Mouse (Mus musculus) neutrophil, adult 83 days (primary cell): ENCODE measurements around the gene Arhgap45. TPM values are rescaled to one million over a fixed set of nuclear protein-coding genes. Genes with fewer than 3 reads are reported as not detected.

ENCODE experiments used
- total RNA-seq, 2 experiments: library from RNA; stranded (reverse); gene quantifications; one replicate each; pipeline ENCODE4 v1.2.4; 2023

Gene Arhgap45
- total RNA-seq, result 100 to 1,000 TPM; 413 to 426 TPM

DNA sequence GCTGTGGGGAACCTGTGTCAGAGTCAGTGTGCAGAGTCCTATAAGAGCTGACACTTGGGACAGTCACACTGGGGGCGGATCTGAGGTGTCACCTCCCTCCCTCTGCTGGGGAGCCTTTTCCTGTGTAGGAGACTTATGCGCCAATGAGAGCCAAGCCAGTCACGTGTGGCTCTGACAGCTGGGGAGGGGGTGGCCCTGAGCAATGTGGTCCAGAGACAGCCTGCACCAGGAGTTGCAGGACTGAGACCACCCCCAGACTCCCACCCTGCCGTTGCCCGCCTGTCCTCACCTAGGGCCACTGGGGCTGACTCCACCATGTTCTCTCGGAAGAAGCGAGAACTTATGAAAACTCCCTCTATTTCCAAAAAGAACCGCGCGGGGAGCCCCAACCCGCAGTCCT, at the start of gene Arhgap45:
Gene Arhgap45, plus strand, starts transcription at position 143 of the 400 bp plus-strand sequence.

DNA sequence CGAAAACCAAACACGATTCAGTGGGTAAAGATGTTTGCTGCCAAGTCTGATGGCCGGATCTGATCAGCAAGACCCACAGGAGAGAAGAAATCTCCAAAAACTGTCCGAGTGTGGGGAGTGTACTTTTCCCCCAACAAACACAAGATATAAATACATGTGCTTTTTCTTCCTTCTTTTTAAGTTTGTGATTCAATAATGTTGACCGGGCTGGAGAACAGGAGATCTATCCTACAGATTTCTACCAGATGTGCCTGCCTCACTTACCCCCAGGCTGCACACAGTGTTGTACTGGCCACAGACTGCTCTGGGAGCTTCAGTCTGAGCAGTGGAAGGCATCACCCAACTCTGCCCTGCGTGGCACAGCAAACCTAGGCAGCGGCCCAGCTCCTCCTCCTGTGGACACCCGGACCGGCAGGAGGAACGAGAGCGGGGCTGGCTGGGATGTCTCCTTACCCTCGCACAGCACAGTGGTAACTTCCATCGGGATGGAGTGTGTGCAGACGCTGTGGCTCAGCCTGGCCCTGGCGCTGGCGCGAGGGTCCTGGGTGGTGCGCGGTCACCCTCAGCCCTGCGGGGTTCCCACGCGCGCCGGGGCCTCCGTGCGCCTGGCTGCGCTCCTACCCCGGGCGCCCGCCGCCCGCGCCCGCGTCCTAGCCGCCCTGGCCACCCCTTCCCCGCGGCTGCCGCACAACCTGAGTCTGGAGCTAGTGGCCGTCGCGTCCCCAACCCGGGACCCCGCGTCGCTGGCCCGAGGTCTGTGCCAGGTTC, 45.9 kb upstream of the Arhgap45 start, which contains the start of gene Grin3b:
Gene Grin3b, plus strand, starts transcription at position 301 of the 768 bp plus-strand sequence.

DNA sequence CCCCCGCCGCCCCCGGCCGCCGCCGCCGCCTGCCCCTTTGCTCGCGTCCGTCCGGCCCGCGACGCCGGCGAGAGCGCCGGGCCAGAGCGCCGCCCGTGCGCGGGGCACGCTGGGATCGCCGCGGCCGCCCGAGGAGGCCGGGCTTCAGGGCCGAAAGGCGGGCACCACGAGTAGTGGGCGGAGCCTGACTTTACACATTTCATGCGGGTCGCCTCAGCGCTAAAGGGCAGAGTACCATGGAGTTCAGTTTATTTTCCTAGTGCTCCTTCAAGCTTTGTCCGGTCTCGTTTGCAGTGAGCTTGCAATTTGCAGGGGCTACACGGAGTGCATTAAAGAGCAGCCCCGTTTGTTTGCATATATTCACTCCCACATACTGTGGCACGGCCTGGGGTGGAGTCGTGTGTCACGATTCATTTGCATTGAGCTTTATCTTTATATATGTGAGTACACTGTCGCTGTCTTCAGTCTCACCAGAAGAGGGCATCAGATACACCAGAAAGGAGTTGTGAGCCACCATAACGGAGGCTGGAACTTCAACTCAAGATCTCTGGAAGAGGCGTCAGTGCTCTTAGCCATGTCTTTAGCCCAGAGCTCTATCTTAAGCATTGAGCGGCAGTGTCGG, 32.1 kb upstream of the Arhgap45 start, which contains the start of gene Tmem259:
Gene Tmem259, minus strand, starts transcription at position 136 of the 622 bp plus-strand sequence.

DNA sequence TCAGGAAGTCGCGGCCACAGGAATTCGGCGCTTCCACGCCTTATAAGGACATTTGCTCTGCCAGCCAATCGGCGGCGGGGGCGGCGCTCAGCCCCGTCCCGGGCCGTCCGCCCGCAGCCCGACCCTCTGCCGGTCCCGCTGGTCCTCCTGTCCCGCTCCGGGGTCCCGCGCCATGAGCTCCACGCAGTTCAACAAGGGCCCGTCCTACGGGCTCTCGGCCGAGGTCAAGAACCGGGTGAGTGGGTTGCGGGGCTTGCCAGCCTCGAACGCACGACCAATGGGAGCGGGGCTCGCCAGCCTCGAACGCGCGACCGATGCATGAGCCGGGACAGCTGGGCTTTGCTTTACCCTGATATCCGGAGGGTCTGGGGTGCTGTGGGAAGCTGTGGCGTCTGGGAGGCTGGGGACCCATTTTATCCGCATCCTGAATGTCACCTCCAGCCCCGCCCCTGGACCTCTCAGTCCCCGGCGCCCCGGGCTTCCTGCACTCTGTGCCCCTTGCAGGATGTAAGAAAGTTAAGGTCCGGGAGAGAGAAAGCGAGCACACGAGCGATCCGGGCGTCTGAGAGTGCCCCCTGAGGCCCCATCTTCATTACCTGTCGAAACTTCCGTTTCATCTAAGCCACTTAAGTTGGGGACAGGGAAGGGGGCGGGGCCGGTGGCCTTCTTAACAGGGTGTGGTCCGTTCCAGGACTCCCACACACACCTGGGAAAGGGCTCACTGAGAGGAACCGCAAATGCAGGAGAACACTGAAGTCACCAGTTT, 27.8 kb upstream of the Arhgap45 start, which contains the start of gene Cnn2:
Gene Cnn2, plus strand, starts transcription at position 79 of the 766 bp plus-strand sequence.

DNA sequence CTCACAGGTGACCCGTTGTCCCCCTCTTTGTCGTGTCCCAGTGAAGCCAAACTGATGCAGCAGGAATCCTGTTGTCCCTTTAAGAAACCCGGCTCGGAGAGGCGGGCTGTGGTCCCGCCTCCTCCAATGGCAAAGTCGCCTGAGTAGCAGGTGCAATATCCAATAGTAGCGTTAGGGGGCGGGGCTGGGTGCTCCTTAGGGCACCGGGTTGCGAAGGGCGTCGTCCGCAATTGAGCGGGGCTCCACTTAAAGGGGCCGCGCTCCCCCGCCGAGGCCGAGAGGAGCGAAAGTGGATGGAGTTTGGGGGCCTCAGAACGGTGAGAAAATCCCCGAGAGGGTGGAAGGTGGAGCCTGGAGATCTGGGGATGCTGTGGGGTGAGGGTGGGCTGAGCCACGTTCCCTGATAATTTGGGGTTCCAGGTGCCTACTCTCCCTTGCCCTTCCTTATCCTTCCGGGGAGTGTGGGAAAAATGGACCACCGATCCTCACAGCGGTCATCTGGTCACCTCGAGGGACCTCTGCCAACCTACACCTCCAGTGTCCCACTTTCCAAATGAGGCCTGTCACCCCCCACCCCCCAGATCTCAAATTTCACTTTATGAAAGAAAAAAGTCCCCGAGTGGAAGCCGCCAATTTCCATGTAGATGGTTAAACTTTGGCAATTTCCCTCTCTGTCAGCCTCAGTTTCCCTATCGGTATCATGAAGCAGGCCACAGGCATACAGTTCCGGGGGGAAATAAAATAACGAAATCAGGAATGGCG, 20.0 kb upstream of the Arhgap45 start, which contains the start of gene Abca7:
Gene Abca7, plus strand, starts transcription at position 223 of the 762 bp plus-strand sequence.

DNA sequence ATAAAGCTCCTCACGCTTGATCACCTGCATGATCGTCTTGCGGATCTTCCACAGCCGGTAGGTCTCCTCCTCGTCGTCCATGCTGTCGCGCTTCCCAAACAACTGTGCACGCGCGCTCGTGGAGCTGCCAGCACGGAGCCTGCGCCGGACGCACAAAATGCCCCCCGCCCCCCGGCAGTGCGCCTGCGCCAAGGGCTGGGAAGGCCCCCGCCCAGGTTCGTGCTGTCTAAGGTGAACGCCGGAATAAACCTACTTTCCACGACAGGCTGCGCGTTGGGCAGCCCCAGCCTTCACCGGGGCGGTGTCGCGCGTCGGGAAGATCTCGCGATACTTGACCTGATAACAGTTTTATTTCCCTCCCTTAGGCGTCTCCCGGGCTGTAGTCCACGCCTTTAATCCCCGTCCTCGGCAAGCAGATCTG, 23.1 kb downstream of the Arhgap45 start, which contains the start of gene Polr2e:
Gene Polr2e, minus strand, starts transcription at position 237 of the 421 bp plus-strand sequence.

DNA sequence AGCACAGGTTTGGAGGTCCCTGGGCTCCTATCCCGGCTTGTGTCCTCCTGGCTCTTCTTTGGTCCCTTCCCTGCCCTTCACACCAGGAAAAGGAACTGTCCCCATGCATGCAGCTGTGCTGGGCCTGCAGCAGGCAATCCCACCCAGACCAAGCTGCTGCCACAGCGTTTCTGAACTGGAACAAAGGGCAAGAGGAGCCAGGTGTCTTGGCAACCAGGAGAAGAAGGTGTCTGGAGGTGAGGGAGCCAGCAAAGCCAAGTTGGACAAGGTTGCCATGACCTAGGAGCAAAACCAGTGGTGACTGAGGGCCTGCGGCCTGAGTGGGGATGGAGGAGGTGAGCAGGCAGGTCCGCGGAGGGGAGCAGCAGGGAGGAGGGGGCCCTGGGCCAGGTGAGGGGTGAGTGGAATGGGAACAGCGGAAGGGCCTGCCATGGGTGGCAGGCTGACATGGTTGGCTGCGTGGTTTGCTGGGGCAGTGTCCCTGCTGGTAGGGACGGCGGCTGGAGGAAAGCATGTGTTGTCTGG, 30.6 kb downstream of the Arhgap45 start, which contains the start of gene Gpx4:
Gene Gpx4, plus strand, starts transcription at position 126 of the 525 bp plus-strand sequence.

Other genes with a start within 250 kb of the Arhgap45 start
- gene Rnf126, start 249.7 kb upstream of the Arhgap45 start, total RNA-seq, result 10 to 100 TPM; 23.5 to 29.1 TPM
- 1 to 10 TPM; 4.3 to 4.5 TPM for gene Fstl3, start 239.4 kb upstream of the Arhgap45 start, total RNA-seq
- 10 to 100 TPM; 22.9 to 23.5 TPM for gene Prss57, start 225.7 kb upstream of the Arhgap45 start, total RNA-seq
- gene Palm, start 223.1 kb upstream of the Arhgap45 start, total RNA-seq, result 100 to 1,000 TPM; 118 to 122 TPM
- gene Misp, start 195.7 kb upstream of the Arhgap45 start, total RNA-seq, result 1 to 10 TPM in 1 of 2 experiments, under 1 TPM in 1; 0.64 to 1.1 TPM
- 100 to 1,000 TPM; 255 to 282 TPM for gene Ptbp1, start 162.2 kb upstream of the Arhgap45 start, total RNA-seq
- gene Prtn3, start 142.2 kb upstream of the Arhgap45 start, total RNA-seq, result 100 to 1,000 TPM; 525 to 560 TPM
- 10 to 100 TPM; 20.1 to 25.2 TPM for gene Plppr3, start 142.0 kb upstream of the Arhgap45 start, total RNA-seq
- 100 to 1,000 TPM; 647 to 654 TPM for gene Elane, start 130.4 kb upstream of the Arhgap45 start, total RNA-seq
- under 1 TPM in 1 of 2 experiments, not detected in 1; 0.46 TPM for gene Cfd, start 125.8 kb upstream of the Arhgap45 start, total RNA-seq
- gene Med16, start 107.7 kb upstream of the Arhgap45 start, total RNA-seq, result 10 to 100 TPM; 33.3 to 34.5 TPM
- not detected for gene Gm26602, start 105.8 kb upstream of the Arhgap45 start, total RNA-seq
- gene Kiss1r, start 99.7 kb upstream of the Arhgap45 start, total RNA-seq, result 1 to 10 TPM; 4.2 to 5.2 TPM
- gene R3hdm4, start 95.4 kb upstream of the Arhgap45 start, total RNA-seq, result 100 to 1,000 TPM; 448 to 486 TPM
- 100 to 1,000 TPM; 176 to 193 TPM for gene Arid3a, start 89.6 kb upstream of the Arhgap45 start, total RNA-seq
- 1 to 10 TPM; 8.5 to 9.7 TPM for gene Wdr18, start 56.5 kb upstream of the Arhgap45 start, total RNA-seq
- gene Grin3b, start 45.9 kb upstream of the Arhgap45 start, total RNA-seq, result under 1 TPM in 1 of 2 experiments, not detected in 1; 0.20 TPM
- gene Tmem259, start 32.3 kb upstream of the Arhgap45 start, total RNA-seq, result 10 to 100 TPM; 64.3 to 74.9 TPM
- gene Cnn2, start 28.1 kb upstream of the Arhgap45 start, total RNA-seq, result 100 to 1,000 TPM; 518 to 532 TPM
- 100 to 1,000 TPM; 108 to 114 TPM for gene Abca7, start 20.2 kb upstream of the Arhgap45 start, total RNA-seq
- gene Polr2e, start 23.1 kb downstream of the Arhgap45 start, total RNA-seq, result 10 to 100 TPM; 40.4 to 41.4 TPM
- gene Gpx4, start 30.5 kb downstream of the Arhgap45 start, total RNA-seq, result 100 to 1,000 TPM; 313 to 334 TPM
- 100 to 1,000 TPM; 125 to 162 TPM for gene Sbno2, start 88.9 kb downstream of the Arhgap45 start, total RNA-seq
- gene Stk11, start 99.2 kb downstream of the Arhgap45 start, total RNA-seq, result 100 to 1,000 TPM; 175 to 179 TPM
- 100 to 1,000 TPM; 122 to 126 TPM for gene Atp5d, start 122.0 kb downstream of the Arhgap45 start, total RNA-seq
- 1 to 10 TPM; 1.3 to 1.7 TPM for gene Cbarp, start 124.2 kb downstream of the Arhgap45 start, total RNA-seq
- 100 to 1,000 TPM; 232 to 270 TPM for gene Midn, start 131.6 kb downstream of the Arhgap45 start, total RNA-seq
- gene Cirbp, start 149.3 kb downstream of the Arhgap45 start, total RNA-seq, result 10 to 100 TPM; 33.5 to 40.3 TPM
- gene 1600002K03Rik, start 156.3 kb downstream of the Arhgap45 start, total RNA-seq, result 1 to 10 TPM; 5.4 to 6.7 TPM
- gene Efna2, start 162.8 kb downstream of the Arhgap45 start, total RNA-seq, result under 1 TPM in 1 of 2 experiments, not detected in 1; 0.24 TPM
- gene Mum1, start 209.8 kb downstream of the Arhgap45 start, total RNA-seq, result 10 to 100 TPM; 32.2 to 32.6 TPM
- 10 to 100 TPM; 62.6 to 65.8 TPM for gene Ndufs7, start 232.5 kb downstream of the Arhgap45 start, total RNA-seq
- 1 to 10 TPM; 4.8 to 8.8 TPM for gene Gamt, start 244.4 kb downstream of the Arhgap45 start, total RNA-seq
- gene Dazap1, start 244.8 kb downstream of the Arhgap45 start, total RNA-seq, result 100 to 1,000 TPM in 1 of 2 experiments, 10 to 100 TPM in 1; 96.6 to 113 TPM